Mouse (Mus musculus) splenic B cell, adult 2 months (primary cell): ENCODE results near the gene Nkapd1.

Source experiments
- DNase-seq: peaks from one replicate; pipeline ENCODE4 v3.0.0-alpha.2; 2011; ENCODE audit warnings: low read depth, low spot score
- H3K27me3 ChIP-seq: 2 replicates; pipeline ENCODE4 v1.6.1; 2012; ENCODE audit warnings: mild to moderate bottlenecking, low read length, moderate library complexity, mixed read lengths; ENCODE audit not compliant: control insufficient read depth, poor library complexity, insufficient read depth, severe bottlenecking
- H3K36me3 ChIP-seq: 2 replicates; pipeline ENCODE4 v1.6.1; 2012; ENCODE audit warnings: mild to moderate bottlenecking, low read length, moderate library complexity, mixed read lengths; ENCODE audit not compliant: control insufficient read depth, poor library complexity, insufficient read depth, severe bottlenecking

The Nkapd1 gene

DNA sequence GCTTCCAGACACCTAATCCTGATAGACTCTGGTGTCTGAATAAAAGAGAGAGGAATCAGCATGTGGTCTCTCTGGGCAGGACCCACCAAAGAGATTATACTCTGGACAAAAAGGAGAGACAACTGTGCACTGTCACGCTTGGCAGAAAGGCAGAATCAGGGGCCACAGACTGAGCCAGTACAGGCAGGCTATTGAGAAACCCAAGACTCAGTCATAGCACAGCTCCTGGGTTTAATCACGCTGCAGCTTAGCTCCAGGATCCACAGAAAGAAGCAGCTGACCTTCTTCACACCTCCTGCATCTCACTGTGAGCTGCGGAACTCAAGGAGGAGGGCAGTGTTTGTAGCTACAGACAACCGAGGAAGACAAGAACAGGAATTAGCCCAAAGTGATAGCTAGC, 36.9 kb downstream of the Nkapd1 start:
- DNase-seq: no peak
- no peaks in the 10 kb centered on the region for H3K36me3 ChIP-seq
- no peaks in the 10 kb centered on the region; the same call in 1 of the 2 replicates for H3K27me3 ChIP-seq

DNA sequence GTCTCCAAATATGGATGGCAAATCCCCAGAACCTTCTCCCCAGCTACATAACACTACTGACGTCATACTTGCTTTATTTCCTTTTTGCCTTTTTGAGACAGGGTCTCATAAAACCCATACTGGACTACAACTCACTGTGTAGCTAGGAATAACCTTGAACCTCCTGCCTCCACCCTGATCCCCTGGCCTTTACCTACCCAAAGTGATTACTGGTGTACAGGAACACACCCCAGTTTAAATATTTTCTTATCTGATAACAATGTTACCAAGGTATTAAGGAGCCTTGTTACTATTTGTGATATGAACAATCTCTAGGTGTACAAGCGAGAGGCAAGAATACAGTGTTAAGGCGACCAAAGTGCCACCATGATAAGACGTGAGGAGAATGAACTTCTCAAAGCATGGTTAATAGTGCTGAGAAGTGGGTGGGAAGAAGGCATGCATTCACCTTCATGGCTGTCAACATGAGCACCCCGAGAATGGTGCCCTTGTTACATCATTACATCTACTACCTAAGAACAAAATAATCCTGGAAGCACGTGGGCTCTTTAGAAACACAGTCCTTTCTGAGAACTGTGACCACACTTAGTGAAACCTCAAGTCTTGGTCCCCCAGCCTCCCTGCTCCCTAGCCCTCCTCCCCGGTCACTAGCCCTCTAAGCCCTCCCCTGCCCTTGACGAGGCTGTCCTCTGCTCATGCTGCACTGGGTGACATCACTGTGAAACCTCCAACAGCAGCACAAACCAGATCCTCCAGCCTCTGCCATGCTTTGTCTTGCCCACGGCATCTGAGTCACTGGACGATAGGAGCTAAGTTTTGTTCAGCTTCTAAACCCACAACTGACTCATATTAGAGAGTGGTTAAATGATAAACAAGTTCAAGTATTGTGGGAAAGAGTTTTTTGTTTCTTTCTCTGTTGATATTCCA, 47.4 kb downstream of the Nkapd1 start:
- no peak for DNase-seq

GRCm38 (mm10) chr9:50567881-50568280, 49.4 kb downstream of the Nkapd1 start:
- H3K27me3 ChIP-seq: no peaks in the 10 kb centered on the region
- no peak for DNase-seq

More for the DNA sequence above, 47.4 kb downstream of the Nkapd1 start:
- H3K27me3 ChIP-seq: no peaks in the 10 kb centered on the region
- no peaks in the 10 kb centered on the region for H3K36me3 ChIP-seq

DNA sequence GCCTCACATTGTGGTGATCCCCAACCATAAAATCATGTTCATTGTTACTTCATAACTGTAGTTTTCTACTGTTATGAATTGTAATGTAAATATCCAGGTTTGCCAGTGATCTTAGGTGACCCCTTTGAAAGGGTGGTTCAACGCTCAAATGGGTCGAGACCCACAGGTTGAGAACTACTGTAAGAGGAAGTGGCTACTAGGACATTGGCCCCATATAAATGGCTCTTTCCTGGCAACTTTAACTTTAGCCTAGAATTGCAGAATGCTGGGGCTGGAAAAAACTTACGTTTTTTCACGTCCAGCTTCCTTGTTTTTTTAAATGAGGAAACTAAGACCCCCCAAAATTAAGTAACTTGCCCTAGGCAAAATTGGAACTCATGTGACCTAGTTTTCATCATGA, 49.9 kb downstream of the Nkapd1 start:
- no peak for DNase-seq
- H3K27me3 ChIP-seq: no peaks in the 10 kb centered on the region
- no peaks in the 10 kb centered on the region for H3K36me3 ChIP-seq

More at GRCm38 (mm10) chr9:50567881-50568280, 49.4 kb downstream of the Nkapd1 start:
- no peaks in the 10 kb centered on the region for H3K36me3 ChIP-seq

- H3K27me3 ChIP-seq: no peaks in the 10 kb centered on the region
Observed at GRCm38 (mm10) chr9:50565940-50566339, 51.3 kb downstream of the Nkapd1 start.

GRCm38 (mm10) chr9:50565173-50565572, 52.1 kb downstream of the Nkapd1 start:
- Histone ChIP-seq H3K27me3 (no peaks in the 10 kb centered on the region), H3K36me3 (no peaks in the 10 kb centered on the region)
- DNase-seq: no peak

More at GRCm38 (mm10) chr9:50565940-50566339, 51.3 kb downstream of the Nkapd1 start:
- no peaks in the 10 kb centered on the region for H3K36me3 ChIP-seq
- DNase-seq: no peak

GRCm38 (mm10) chr9:50561918-50562360, 55.3 kb downstream of the Nkapd1 start:
- H3K27me3 ChIP-seq: no peaks in the 10 kb centered on the region
- H3K36me3 ChIP-seq: no peaks in the 10 kb centered on the region
- DNase-seq: no peak

DNA sequence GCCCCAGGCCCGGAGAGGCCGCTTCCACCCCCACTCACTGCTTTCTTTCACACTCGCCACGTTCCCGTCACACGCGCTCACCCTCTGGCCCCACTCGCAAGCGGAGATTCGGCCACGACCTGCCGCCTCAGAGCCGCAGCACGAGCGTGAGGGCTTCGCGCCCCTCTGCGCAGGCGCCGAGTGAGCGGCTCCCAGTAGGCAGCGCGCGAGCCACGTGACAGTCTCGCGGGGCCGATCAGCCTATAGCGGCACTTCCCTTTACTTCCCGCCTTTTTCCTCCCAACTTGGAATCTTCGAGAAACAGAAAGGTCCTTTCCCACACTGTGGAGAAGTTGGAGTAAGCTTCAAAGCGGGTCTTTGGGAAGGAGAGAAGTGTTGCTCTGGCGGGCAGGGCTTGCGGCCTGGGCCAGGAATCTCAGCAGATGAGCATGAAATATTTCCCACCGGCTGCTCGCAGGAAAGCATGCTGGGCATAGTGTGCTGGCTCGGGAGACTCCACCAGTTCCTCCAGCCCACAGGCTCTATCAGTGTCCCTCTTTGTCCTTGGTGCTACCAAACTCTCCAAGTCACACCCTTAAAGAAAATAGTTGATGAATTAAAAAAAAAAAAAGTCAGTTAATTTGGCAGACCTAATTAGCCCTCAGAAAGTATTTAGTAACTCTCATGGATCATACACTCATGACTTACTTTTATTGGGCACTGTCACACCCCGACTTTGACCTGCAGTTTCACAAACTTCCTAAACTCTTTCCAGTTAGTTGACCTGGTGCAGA, 55.9 kb downstream of the Nkapd1 start, which contains the start of gene Tex12:
Gene Tex12, minus strand, starts transcription at position 181 of the 773 bp plus-strand sequence.
- H3K36me3 ChIP-seq: no peaks in the 10 kb centered on the region
- no peaks in the 10 kb centered on the region for H3K27me3 ChIP-seq
- DNase-seq: no peak
